Mouse (Mus musculus) adipocyte (in vitro differentiated cells): ENCODE measurements around the gene Chaf1a.

Experiments used
- DNase-seq: peaks from one replicate; pipeline ENCODE4 v3.0.0-alpha.2; 2016; ENCODE audit warnings: low spot score

Gene Chaf1a

GRCm38 (mm10) chr17:56119981-56120880 is 80.0 kb downstream of the Chaf1a start:
- DNase-seq: no peak

GRCm38 (mm10) chr17:56121826-56122225 is 81.6 kb downstream of the Chaf1a start, which contains the start of gene Lrg1:
Gene Lrg1, minus strand, starts transcription at chr17:56122001.
- peak; percentile 71 for DNase-seq
